Mouse (Mus musculus) E14TG2a.4 (cell line): ENCODE data around the gene Tstd2.

Source experiments
- CTCF ChIP-seq: conservative IDR thresholded peaks from 2 replicates; pipeline ENCODE4 v1.5.1; 2014; ENCODE audit warnings: low read length
- NANOG ChIP-seq: IDR thresholded peaks from 2 replicates; pipeline ENCODE4 v1.6.1; 2014; ENCODE audit warnings: borderline replicate concordance, low read length, mixed read lengths
- POU5F1 ChIP-seq: IDR thresholded peaks from 2 replicates; pipeline ENCODE4 v1.6.1; 2014; ENCODE audit warnings: low read length, borderline replicate concordance

DNA sequence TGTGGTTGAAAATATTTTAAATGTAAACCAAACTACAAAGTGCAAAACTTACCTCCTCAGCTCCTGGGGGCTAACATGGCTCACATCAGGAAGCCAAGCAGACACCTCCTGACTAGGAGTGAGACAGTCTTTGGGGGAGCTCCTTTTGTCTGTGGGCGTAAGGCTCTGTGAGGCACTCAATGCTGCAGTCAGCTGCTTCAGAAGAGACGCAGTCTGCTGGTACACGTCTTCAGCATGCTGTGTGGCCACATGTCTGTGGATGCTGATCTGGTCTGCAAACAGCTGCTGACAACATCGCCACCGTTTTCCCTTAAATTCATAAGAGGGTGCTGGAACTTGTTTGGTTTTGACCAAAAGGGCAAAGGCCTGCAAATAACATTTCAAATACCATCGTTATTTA lies 6.7 kb downstream of the Tstd2 start:
- no peak for TF ChIP-seq CTCF
- TF ChIP-seq POU5F1: no peak
- TF ChIP-seq NANOG: no peak
